Mouse (Mus musculus) lung, postnatal 0 days (tissue): ENCODE data around the gene Rad51b. TPM values are rescaled to one million over a fixed set of nuclear protein-coding genes. Genes with fewer than 3 reads are reported as not detected.

ENCODE experiments used
- ATAC-seq: fragments of 200-750 bp; cut with Nextera tagmentation; 2 replicates; pipeline ENCODE4 v1.8.0; 2017; ENCODE audit warnings: moderate library complexity
- DNase-seq: peaks from one replicate; pipeline ENCODE4 v3.0.0-alpha.2; 2016; ENCODE audit warnings: low spot score
- H3K27ac ChIP-seq: fragments of 300-500 bp; sonication (generic); 2 replicates; pipeline ENCODE4 v1.5.1; 2014; ENCODE audit warnings: antibody characterized with exemption, mild to moderate bottlenecking, low read length, mixed read lengths
- H3K27me3 ChIP-seq: fragments of 300-500 bp; sonication (generic); replicated peaks from 2 replicates; pipeline ENCODE4 v1.6.1; 2014; ENCODE audit warnings: low read length, mixed read lengths; ENCODE audit not compliant: insufficient read depth
- H3K36me3 ChIP-seq: fragments of 300-500 bp; sonication (generic); 2 replicates; pipeline ENCODE4 v1.6.1; 2014; ENCODE audit warnings: low read length, mixed read lengths; ENCODE audit not compliant: insufficient read depth
- H3K4me1 ChIP-seq: fragments of 300-500 bp; sonication (generic); 2 replicates; pipeline ENCODE4 v1.6.1; 2014; ENCODE audit warnings: antibody characterized with exemption, low read depth, low read length, mixed read lengths; ENCODE audit not compliant: insufficient read depth
- H3K4me2 ChIP-seq: fragments of 300-500 bp; sonication (generic); replicated peaks from 2 replicates; pipeline ENCODE4 v1.6.1; 2014; ENCODE audit warnings: low read depth, mild to moderate bottlenecking, low read length, moderate library complexity, mixed read lengths
- H3K4me3 ChIP-seq: fragments of 300-500 bp; sonication (generic); 2 replicates; pipeline ENCODE4 v1.5.1; 2014; ENCODE audit warnings: low read depth, low read length
- H3K9ac ChIP-seq: fragments of 300-500 bp; sonication (generic); replicated peaks from 2 replicates; pipeline ENCODE4 v1.6.1; 2014; ENCODE audit warnings: low read depth, mild to moderate bottlenecking
- H3K9me3 ChIP-seq: fragments of 300-500 bp; sonication (generic); 2 replicates; pipeline ENCODE4 v1.6.1; 2016; ENCODE audit warnings: low read length, mixed read lengths
- CTCF ChIP-seq: IDR thresholded peaks from 2 replicates; pipeline ENCODE4 v1.5.1; 2016; ENCODE audit warnings: antibody characterized with exemption, mild to moderate bottlenecking
- EP300 ChIP-seq: IDR thresholded peaks from 2 replicates; pipeline ENCODE4 v1.6.1; 2016; ENCODE audit warnings: antibody characterized with exemption, mild to moderate bottlenecking, control low read depth
- WGBS: fragments of 180-500 bp; shearing (Covaris S2); extraction: QIAGEN DNeasy Blood & Tissue Kit; methylation state at CpG from one replicate; pipeline ENCODE4 v1.1.7; 2014; 5-methylcytosine and 5-hydroxymethylcytosine counted together
- polyA plus RNA-seq: library from polyadenylated mRNA; unstranded; fragments of >200 nt; fragmentation: Nextera tagmentation; extraction: Ambion mirVana; gene quantifications from 2 replicates; pipeline ENCODE4 v1.2.1, GENCODE M21; 2015

The Rad51b gene
- polyA plus RNA-seq, 1 experiment from 2014 or later: 1.3 TPM

DNA sequence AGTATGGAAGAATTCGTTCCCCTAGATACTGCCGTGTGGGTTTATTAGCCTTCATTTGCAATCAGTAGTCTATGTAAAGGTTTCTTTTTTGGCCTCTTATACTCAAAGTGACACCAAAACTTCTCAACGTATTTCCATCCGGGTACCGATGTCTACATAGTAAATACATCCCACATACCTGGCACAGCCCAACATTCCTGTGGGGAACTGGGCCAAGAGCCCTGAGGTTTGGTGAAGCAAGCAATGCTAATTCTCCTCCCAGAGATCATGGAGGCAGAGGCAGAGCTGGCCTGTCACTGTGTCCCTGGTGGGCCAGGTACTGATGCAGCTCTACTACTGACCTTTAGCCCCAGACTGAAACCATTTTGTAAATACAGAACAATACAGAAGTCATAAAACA lies 512.4 kb downstream of the Rad51b start:
- H3K27ac ChIP-seq: no peak overlapping the region
- DNase-seq: peak; percentile 52
- whole genome bisulfite sequencing: 62% methylated on average over 5 of the region's 5 CpGs

DNA sequence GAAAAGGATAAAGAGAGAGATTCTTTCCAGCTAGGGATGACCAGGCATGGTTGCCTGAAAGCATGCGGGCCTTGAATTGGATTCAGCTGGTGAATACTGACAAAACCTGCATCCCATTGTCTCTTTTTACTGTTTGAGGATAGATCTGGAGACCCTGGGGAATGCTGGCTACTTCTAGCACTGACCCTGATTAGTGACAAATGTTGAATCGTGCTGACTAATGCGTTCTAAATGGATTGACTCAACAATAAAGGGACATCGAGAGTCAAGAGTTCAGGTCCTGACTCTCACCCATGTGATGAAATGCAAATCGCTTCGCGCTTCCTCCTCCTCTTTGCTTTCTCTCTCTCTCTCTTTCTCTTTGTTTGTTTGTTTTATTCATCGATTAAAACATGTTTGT lies 515.3 kb downstream of the Rad51b start:
- no peak overlapping the region for H3K4me3 ChIP-seq
- H3K4me1 ChIP-seq: no peaks in the 10 kb centered on the region
- DNase-seq: no peak
- TF ChIP-seq EP300: no peak
- TF ChIP-seq CTCF: no peak
- no peak overlapping the region for H3K9ac ChIP-seq
- no peaks in the 10 kb centered on the region for H3K9me3 ChIP-seq
- no peak overlapping the region for H3K27ac ChIP-seq
- 80% methylated on average over 8 of the region's 8 CpGs for WGBS
- no peaks in the 10 kb centered on the region for H3K27me3 ChIP-seq
- no peak overlapping the region for H3K4me2 ChIP-seq
- no peak for ATAC-seq
- no peaks in the 10 kb centered on the region for H3K36me3 ChIP-seq

More for the DNA sequence above, 512.4 kb downstream of the Rad51b start:
- no peak for ATAC-seq
- Histone ChIP-seq H3K9ac (no peak overlapping the region), H3K36me3 (no peaks in the 10 kb centered on the region), H3K4me1 (no peaks in the 10 kb centered on the region), H3K27me3 (no peaks in the 10 kb centered on the region), H3K9me3 (no peaks in the 10 kb centered on the region), H3K4me3 (no peak overlapping the region), H3K4me2 (no peak overlapping the region)
- TF ChIP-seq EP300: 0 out of 2 replicates have a peak, but pooled peaks have one; percentile 20
- TF ChIP-seq CTCF: no peak

DNA sequence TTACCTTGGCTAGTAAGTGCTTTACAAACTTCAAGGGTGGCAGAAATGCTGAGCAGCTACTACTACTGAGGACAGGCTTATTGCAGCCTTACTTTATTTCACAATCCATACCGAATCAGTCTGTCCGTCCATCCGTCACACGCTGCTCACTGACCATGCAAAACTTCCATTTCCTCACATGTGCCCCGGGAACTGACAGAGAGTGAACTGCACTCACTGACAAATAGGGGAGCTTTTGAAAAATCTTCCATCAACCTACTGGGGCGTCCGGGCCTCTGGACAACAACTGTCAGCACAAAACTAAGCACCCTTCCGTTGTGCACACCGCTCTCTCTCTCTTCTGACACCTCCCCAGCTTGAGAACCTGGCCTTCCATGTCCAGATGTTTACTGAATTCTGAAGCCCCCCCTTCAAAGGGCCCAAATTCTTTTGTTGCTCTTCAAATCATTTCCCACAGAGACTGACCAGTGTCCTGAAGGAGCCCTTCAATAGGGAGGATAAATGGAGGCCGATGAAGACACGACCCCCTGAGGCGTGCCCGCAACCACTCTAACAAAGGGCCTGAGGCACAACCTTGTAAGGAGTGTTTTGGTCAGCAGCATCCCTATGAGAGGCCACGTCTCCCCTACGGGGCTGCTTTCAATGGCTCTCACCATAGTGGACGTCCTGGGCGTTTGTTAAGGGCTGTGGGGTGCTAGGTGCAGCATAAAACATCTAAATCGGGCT lies 515.9 kb downstream of the Rad51b start:
- no peak overlapping the region for H3K4me3 ChIP-seq
- no peaks in the 10 kb centered on the region for H3K9me3 ChIP-seq
- H3K4me1 ChIP-seq: no peaks in the 10 kb centered on the region
- H3K27ac ChIP-seq: no peak overlapping the region
- ATAC-seq (no peak), DNase-seq (no peak)
- 75% methylated on average over 18 of the region's 18 CpGs for WGBS
- no peak overlapping the region for H3K9ac ChIP-seq
- no peaks in the 10 kb centered on the region for H3K27me3 ChIP-seq
- no peak overlapping the region for H3K4me2 ChIP-seq
- H3K36me3 ChIP-seq: no peaks in the 10 kb centered on the region
- TF ChIP-seq CTCF (no peak), EP300 (no peak)

DNA sequence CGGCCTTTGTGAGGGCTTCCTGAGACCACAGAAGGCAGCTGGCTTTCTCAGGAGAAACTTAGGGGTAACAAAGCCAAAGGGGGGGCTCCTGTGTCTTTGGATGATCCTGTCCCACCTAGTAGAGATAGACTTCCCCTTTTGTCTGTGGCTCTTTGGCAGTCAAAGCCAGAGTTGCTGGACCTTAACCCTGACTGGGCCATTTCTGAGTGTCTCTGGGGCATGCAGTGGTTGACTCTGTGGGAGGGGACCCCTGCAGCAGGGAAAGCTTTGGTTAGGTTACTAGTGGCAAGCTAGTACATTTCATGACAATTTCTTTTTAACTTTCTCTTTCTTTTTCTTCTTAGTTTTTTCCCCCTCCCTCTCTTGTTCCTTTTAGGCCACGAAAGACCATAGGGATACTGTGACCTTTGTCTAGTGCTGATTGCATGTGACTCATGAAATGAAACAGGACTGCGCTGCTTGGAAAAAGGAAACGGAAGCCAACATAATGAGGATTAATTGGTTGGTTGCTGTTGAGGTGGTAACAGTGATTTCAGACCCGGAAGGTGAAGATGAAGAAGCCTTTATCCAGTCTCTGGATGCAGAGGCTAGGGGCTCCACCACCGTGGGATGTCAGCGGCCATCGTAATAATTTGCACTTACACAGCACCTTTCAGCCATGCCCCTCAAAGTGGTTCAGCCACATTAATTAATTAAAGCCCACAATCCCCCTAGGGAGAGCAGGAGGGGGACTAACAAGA lies 516.7 kb downstream of the Rad51b start:
- H3K4me3 ChIP-seq: no peak overlapping the region
- no peaks in the 10 kb centered on the region for H3K27me3 ChIP-seq
- no peaks in the 10 kb centered on the region for H3K9me3 ChIP-seq
- H3K36me3 ChIP-seq: no peaks in the 10 kb centered on the region
- ATAC-seq: no peak
- no peaks in the 10 kb centered on the region for H3K4me1 ChIP-seq
- no peak overlapping the region for H3K4me2 ChIP-seq
- 77% methylated on average over 8 of the region's 8 CpGs for WGBS
- no peak overlapping the region for H3K9ac ChIP-seq
- no peak overlapping the region for H3K27ac ChIP-seq
- no peak for DNase-seq
- TF ChIP-seq EP300: no peak
- TF ChIP-seq CTCF: no peak

DNA sequence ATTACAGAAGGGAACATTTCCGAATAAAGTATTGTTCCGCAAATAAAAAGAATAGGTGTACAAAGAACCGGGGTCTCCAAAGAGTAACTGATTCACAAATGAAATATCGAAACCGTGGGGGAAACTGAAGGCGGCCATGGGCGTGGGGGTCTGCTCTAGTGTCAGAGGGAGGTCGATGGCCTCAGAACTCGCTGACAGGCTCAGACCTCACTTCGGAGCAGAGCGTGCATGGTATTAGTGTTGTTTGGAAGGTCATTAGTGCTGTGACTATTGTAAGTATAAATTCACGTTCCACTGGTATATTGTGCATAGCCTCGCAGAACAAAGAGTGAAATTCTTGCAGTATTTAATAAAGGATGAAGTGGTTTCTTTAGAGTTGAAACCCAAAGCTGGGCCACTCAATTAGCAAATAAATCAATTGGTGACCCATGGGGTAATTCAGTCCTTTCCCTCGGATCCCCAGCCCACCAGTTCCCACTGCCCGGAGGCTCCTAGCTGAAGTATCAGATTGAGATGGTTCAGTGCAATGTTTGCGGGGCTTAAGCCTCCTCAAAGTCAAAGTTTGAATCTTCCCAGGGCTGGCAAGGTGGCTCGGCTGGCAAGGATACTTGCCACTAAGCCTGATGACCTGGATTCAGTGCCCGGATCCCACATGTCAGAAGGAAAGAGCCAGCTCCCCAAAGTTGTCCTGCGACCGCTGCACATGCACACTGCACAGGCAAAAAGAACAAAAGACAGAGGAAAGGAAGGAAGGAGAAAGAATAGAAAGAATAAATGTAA lies 517.4 kb downstream of the Rad51b start:
- no peak overlapping the region for H3K9ac ChIP-seq
- no peak overlapping the region for H3K4me3 ChIP-seq
- no peaks in the 10 kb centered on the region for H3K36me3 ChIP-seq
- H3K4me2 ChIP-seq: no peak overlapping the region
- no peak overlapping the region for H3K27ac ChIP-seq
- H3K27me3 ChIP-seq: no peaks in the 10 kb centered on the region
- 83% methylated on average over 20 of the region's 20 CpGs for WGBS
- H3K9me3 ChIP-seq: no peaks in the 10 kb centered on the region
- ATAC-seq (no peak), DNase-seq (no peak)
- no peak for TF ChIP-seq EP300
- TF ChIP-seq CTCF: no peak
- H3K4me1 ChIP-seq: no peaks in the 10 kb centered on the region

DNA sequence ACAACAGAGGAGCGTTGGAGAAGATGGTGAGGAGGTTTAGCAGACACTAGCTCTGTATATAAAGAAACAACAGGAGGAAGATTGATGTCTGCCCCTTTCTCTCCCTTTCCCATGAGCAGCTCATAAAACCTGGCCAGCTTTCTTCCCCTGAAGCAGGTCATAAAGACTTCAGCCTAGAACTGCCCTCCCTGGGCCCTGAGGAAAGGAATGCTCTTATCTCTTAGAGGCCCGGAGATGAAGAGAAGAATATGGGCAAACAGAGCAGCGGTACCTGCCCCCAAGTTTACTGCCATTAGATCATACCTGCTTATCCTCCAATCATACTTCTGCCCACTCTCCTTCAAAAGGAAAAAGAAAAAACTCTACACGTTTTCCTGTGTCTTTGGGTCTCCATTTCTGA lies 519.2 kb downstream of the Rad51b start:
- Histone ChIP-seq H3K27ac (no peak overlapping the region), H3K4me3 (no peak overlapping the region), H3K36me3 (no peaks in the 10 kb centered on the region), H3K27me3 (no peaks in the 10 kb centered on the region), H3K4me2 (no peak overlapping the region), H3K4me1 (no peaks in the 10 kb centered on the region), H3K9me3 (no peaks in the 10 kb centered on the region), H3K9ac (no peak overlapping the region)
- WGBS: 54% methylated on average over 4 of the region's 4 CpGs
- ATAC-seq: no peak
- no peak for DNase-seq
- TF ChIP-seq CTCF (no peak), EP300 (no peak)
